Mouse (Mus musculus) kidney, postnatal 0 days (tissue): ENCODE data around the gene Immp2l. TPM values are rescaled to one million over a fixed set of nuclear protein-coding genes. Genes with fewer than 3 reads are reported as not detected.
A peak's percentile ranks its signal among the peaks of the same experiment; 100 is the strongest.

Source experiments
- ATAC-seq: fragments of 200-750 bp; cut with Nextera tagmentation; replicated peaks from 2 replicates; pipeline ENCODE4 v1.8.0; 2017; ENCODE audit warnings: low read depth, moderate number of reproducible peaks, moderate TSS enrichment, moderate library complexity; ENCODE audit not compliant: low FRiP score
- DNase-seq: peaks from one replicate; pipeline ENCODE4 v3.0.0-alpha.2; 2016; ENCODE audit warnings: low spot score
- H3K27ac ChIP-seq: fragments of 300-500 bp; sonication (generic); 2 replicates; pipeline ENCODE4 v1.5.1; 2014; ENCODE audit warnings: mild to moderate bottlenecking
- H3K27me3 ChIP-seq: fragments of 300-500 bp; sonication (generic); 2 replicates; pipeline ENCODE4 v1.6.1; 2014; ENCODE audit warnings: low read length, mixed read lengths; ENCODE audit not compliant: insufficient read depth
- H3K36me3 ChIP-seq: fragments of 300-500 bp; sonication (generic); 2 replicates; pipeline ENCODE4 v1.6.1; 2014; ENCODE audit warnings: low read length, mixed read lengths; ENCODE audit not compliant: insufficient read depth
- H3K4me1 ChIP-seq: fragments of 300-500 bp; sonication (generic); replicated peaks from 2 replicates; pipeline ENCODE4 v1.6.1; 2014; ENCODE audit warnings: antibody characterized with exemption, low read length, mixed read lengths; ENCODE audit not compliant: insufficient read depth
- H3K4me2 ChIP-seq: fragments of 300-500 bp; sonication (generic); 2 replicates; pipeline ENCODE4 v1.6.1; 2014; ENCODE audit warnings: mild to moderate bottlenecking, low read length, moderate library complexity, mixed read lengths
- H3K4me3 ChIP-seq: fragments of 300-500 bp; sonication (generic); replicated peaks from 2 replicates; pipeline ENCODE4 v1.5.1; 2014; ENCODE audit warnings: low read depth, low read length
- H3K9ac ChIP-seq: fragments of 300-500 bp; sonication (generic); 2 replicates; pipeline ENCODE4 v1.6.1; 2014; ENCODE audit warnings: low read depth, low read length
- H3K9me3 ChIP-seq: fragments of 300-500 bp; sonication (generic); replicated peaks from 2 replicates; pipeline ENCODE4 v1.6.1; 2016; ENCODE audit warnings: low read length, inconsistent platforms, mixed read lengths
- CTCF ChIP-seq: IDR thresholded peaks from 2 replicates; pipeline ENCODE4 v1.5.1; 2016; ENCODE audit warnings: antibody characterized with exemption, low read depth, mild to moderate bottlenecking, moderate library complexity
- WGBS: fragments of 180-500 bp; shearing (Covaris S2); extraction: QIAGEN DNeasy Blood & Tissue Kit; methylation state at CpG from one replicate; pipeline ENCODE4 v1.1.7; 2014; 5-methylcytosine and 5-hydroxymethylcytosine counted together
- polyA plus RNA-seq: library from polyadenylated mRNA; unstranded; fragments of >200 nt; fragmentation: Nextera tagmentation; extraction: Ambion mirVana; gene quantifications from 2 replicates; pipeline ENCODE4 v1.2.1, GENCODE M21; 2015

Gene Immp2l
- polyA plus RNA-seq, 1 experiment from 2014 or later: 8.7 TPM

GRCm38 (mm10) chr12:41539989-41540388 is 516.1 kb downstream of the Immp2l start:
- DNase-seq: no peak
- no peaks in the 10 kb centered on the region for H3K4me1 ChIP-seq
- H3K4me3 ChIP-seq: no peak overlapping the region
- no peak for ATAC-seq
- H3K4me2 ChIP-seq: no peak overlapping the region
- no peaks in the 10 kb centered on the region for H3K36me3 ChIP-seq
- H3K9ac ChIP-seq: no peak overlapping the region
- TF ChIP-seq CTCF: no peak
- WGBS: 91% methylated on average over 5 of the region's 5 CpGs
- H3K27ac ChIP-seq: no peak overlapping the region
- H3K27me3 ChIP-seq: no peaks in the 10 kb centered on the region
- H3K9me3 ChIP-seq: no peaks in the 10 kb centered on the region

- no peaks in the 10 kb centered on the region for H3K36me3 ChIP-seq
- 89% methylated on average over 4 of the region's 4 CpGs for WGBS
- TF ChIP-seq CTCF: no peak
- no peaks in the 10 kb centered on the region for H3K27me3 ChIP-seq
- H3K9ac ChIP-seq: no peak overlapping the region
- no peak for ATAC-seq
- H3K4me2 ChIP-seq: no peak overlapping the region
- H3K4me3 ChIP-seq: no peak overlapping the region
- H3K9me3 ChIP-seq: no peaks in the 10 kb centered on the region
- no peaks in the 10 kb centered on the region for H3K4me1 ChIP-seq
- no peak overlapping the region for H3K27ac ChIP-seq
- no peak for DNase-seq
These were observed 527.7 kb downstream of the Immp2l start for GRCm38 (mm10) chr12:41551578-41551977.

- no peak for TF ChIP-seq CTCF
- Histone ChIP-seq H3K9ac (no peak overlapping the region), H3K9me3 (no peaks in the 10 kb centered on the region), H3K27ac (no peak overlapping the region), H3K36me3 (no peaks in the 10 kb centered on the region), H3K4me2 (no peak overlapping the region), H3K27me3 (no peaks in the 10 kb centered on the region), H3K4me3 (no peak overlapping the region), H3K4me1 (no peaks in the 10 kb centered on the region)
- ATAC-seq: no peak
- 72% methylated on average over 3 of the region's 3 CpGs for WGBS
- DNase-seq: no peak
These were observed 533.9 kb downstream of the Immp2l start for GRCm38 (mm10) chr12:41557832-41558231.

- Histone ChIP-seq H3K36me3 (no peaks in the 10 kb centered on the region), H3K9ac (no peak overlapping the region), H3K27ac (peak overlapping the region; percentile 47), H3K4me2 (no peak overlapping the region), H3K9me3 (no peaks in the 10 kb centered on the region), H3K4me1 (no peaks in the 10 kb centered on the region), H3K27me3 (no peaks in the 10 kb centered on the region), H3K4me3 (no peak overlapping the region)
- TF ChIP-seq CTCF: no peak
- ATAC-seq: peak; percentile 66; the same call in 1 of the 2 replicates
- 49% methylated on average over 5 of the region's 5 CpGs for WGBS
- DNase-seq: no peak
These were observed 535.3 kb downstream of the Immp2l start for GRCm38 (mm10) chr12:41558956-41559735.

- no peaks in the 10 kb centered on the region for H3K27me3 ChIP-seq
- H3K9me3 ChIP-seq: no peaks in the 10 kb centered on the region
- peak; percentile 68; the same call in 1 of the 2 replicates for ATAC-seq
- peak overlapping the region; percentile 49 for H3K4me2 ChIP-seq
- peak; percentile 42 for DNase-seq
- no peak overlapping the region for H3K4me3 ChIP-seq
- H3K9ac ChIP-seq: peak overlapping the region; percentile 35; the same call in 1 of the 2 replicates
- 16% methylated on average over 18 of the region's 18 CpGs for WGBS
- H3K36me3 ChIP-seq: no peaks in the 10 kb centered on the region
- TF ChIP-seq CTCF: no peak
- peaks cover 11% of the 10 kb centered on the region for H3K4me1 ChIP-seq
- no peak overlapping the region for H3K27ac ChIP-seq
These were observed 541.9 kb downstream of the Immp2l start for GRCm38 (mm10) chr12:41565540-41566432.

GRCm38 (mm10) chr12:41566433-41566794 is 542.5 kb downstream of the Immp2l start:
- Histone ChIP-seq H3K9me3 (no peaks in the 10 kb centered on the region), H3K4me1 (peaks cover 11% of the 10 kb centered on the region), H3K36me3 (no peaks in the 10 kb centered on the region), H3K9ac (peak overlapping the region; percentile 35; the same call in 1 of the 2 replicates), H3K4me2 (peak overlapping the region; percentile 49), H3K27me3 (no peaks in the 10 kb centered on the region), H3K4me3 (no peak overlapping the region), H3K27ac (no peak overlapping the region)
- TF ChIP-seq CTCF: no peak
- no peak for ATAC-seq
- no peak for DNase-seq
- 18% methylated on average over 1 of the region's 1 CpGs for WGBS
